Mouse (Mus musculus): Measurements from ENCODE around the gene Pik3c2g. TPM values are rescaled to one million over a fixed set of nuclear protein-coding genes. Genes with fewer than 3 reads are reported as not detected.

Gene Pik3c2g
- total and polyA plus RNA-seq, 3 experiments = 0.27 TPM; not detected in 2

DNA sequence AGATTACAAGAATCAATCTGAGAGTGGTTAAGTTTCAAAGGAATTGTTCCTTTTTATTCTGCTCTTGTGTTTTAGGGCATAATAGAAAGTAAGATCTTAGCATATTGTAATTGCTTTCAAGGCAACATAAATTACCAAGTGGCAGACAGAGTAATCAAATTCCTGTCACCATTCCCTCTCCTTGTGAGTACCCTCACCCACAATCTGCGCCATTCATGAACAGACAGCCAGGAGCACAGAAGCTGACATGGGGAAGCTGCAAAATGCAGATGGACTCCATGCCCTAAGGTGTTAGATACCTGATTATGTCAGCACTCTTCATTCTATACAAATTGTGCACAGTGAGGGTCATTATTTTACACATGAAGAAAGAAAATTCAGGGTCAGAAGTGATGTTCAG is 255.6 kb downstream of the Pik3c2g start:
- no peaks in the 10 kb centered on the region for H3K4me1 ChIP-seq (ENCODE audit: insufficient read depth, low read depth, low read length)
- H3K36me3 ChIP-seq (replicated peaks) = no peaks in the 10 kb centered on the region
- peaks cover 20% of the 10 kb centered on the region for H3K9me3 ChIP-seq (replicated peaks)
- H3K4me3 ChIP-seq (ENCODE audit: low read depth, low read length) = no peak overlapping the region
- no peaks in the 10 kb centered on the region for H3K27me3 ChIP-seq (ENCODE audit: insufficient read depth, low read length)
- DNase-seq (ENCODE audit: low spot score) (no peak), ATAC-seq (ENCODE audit: extremely low read depth, insufficient number of reproducible peaks, low FRiP score, poor library complexity, severe bottlenecking) (no peak)
- TF ChIP-seq CTCF (IDR thresholded peaks at IDR 0.05; ENCODE audit: low read depth, low read length) = no peak
- TF ChIP-seq POLR2AphosphoS5 (IDR thresholded peaks at IDR 0.05; ENCODE audit: insufficient replicate concordance, low read depth, low read length) = no peak
- no peak for TF ChIP-seq GATA1 (IDR thresholded peaks at IDR 0.05; ENCODE audit: borderline replicate concordance, low read length)
- no peak for TF ChIP-seq GATA2 (IDR thresholded peaks at IDR 0.05; ENCODE audit: borderline replicate concordance, low read depth, low read length)
- no peak for TF ChIP-seq TAL1 (conservative IDR thresholded peaks at IDR 0.05; ENCODE audit: low read depth, low read length)

DNA sequence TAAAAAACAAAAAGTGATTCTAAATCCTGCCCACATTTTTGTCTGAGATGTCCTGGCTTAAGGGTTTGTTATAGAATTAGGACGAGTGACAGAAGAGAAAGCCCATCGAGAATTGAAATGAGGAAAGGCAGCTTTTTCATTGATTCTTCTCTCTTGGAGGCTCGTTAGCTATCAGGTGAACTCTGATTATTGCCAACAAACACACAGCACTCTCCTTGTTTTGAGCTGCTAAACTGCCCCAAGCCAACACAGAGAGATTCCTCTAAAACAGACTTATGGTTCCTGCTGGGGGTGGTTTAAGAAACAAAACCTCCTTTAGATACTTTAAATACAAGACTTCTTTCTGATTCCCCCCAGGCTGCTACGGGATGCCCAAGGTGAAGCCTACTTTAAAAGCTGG is 256.5 kb downstream of the Pik3c2g start:
- H3K4me3 ChIP-seq (ENCODE audit: low read depth, low read length) = no peak overlapping the region
- ATAC-seq (ENCODE audit: extremely low read depth, insufficient number of reproducible peaks, low FRiP score, poor library complexity, severe bottlenecking) = no peak
- peaks cover 16% of the 10 kb centered on the region for H3K9me3 ChIP-seq (replicated peaks)
- H3K4me1 ChIP-seq (ENCODE audit: insufficient read depth, low read depth, low read length) = no peaks in the 10 kb centered on the region
- no peaks in the 10 kb centered on the region for H3K36me3 ChIP-seq (replicated peaks)
- no peak for DNase-seq (ENCODE audit: low spot score)
- H3K27me3 ChIP-seq (ENCODE audit: insufficient read depth, low read length) = no peaks in the 10 kb centered on the region
- TF ChIP-seq GATA1 (IDR thresholded peaks at IDR 0.05; ENCODE audit: borderline replicate concordance, low read length) (no peak), GATA2 (IDR thresholded peaks at IDR 0.05; ENCODE audit: borderline replicate concordance, low read depth, low read length) (no peak), TAL1 (conservative IDR thresholded peaks at IDR 0.05; ENCODE audit: low read depth, low read length) (no peak), POLR2AphosphoS5 (IDR thresholded peaks at IDR 0.05; ENCODE audit: insufficient replicate concordance, low read depth, low read length) (no peak), CTCF (IDR thresholded peaks at IDR 0.05; ENCODE audit: low read depth, low read length) (no peak)

DNA sequence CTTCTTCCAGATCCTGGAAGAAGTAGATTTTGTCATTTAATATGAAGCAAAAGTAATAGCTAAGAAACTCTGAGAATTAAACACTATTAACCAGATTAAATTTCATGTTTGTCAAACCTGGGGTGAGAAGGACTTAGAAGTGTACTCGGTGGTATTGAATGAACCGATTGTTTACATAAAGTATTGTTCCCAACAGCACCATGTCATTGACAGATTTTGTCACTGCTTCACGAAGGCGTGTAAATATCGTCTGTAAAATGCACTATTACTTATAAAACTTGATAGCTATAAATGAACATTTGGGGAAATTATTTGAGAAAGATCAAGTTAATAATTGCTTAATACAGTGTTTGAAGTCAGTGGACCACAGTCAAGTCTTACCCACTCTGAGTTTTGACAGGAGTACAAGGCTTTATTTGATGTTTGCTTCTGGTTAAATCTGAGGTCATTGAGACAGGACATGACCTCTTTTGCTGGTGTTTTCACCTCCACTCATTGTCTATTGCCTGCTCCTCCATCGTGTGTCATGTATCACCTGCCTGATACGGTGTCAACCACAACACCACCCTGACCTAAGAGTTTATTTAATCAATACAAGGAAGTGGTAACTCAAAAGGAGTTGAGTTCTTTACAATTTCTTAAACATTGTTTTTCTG is 260.0 kb downstream of the Pik3c2g start:
- TF ChIP-seq GATA1 (IDR thresholded peaks at IDR 0.05; ENCODE audit: borderline replicate concordance, low read length) = no peak
- peaks cover 10% of the 10 kb centered on the region for H3K9me3 ChIP-seq (replicated peaks)
- H3K27me3 ChIP-seq (ENCODE audit: insufficient read depth, low read length) = no peaks in the 10 kb centered on the region
- H3K36me3 ChIP-seq (replicated peaks) = no peaks in the 10 kb centered on the region
- ATAC-seq (ENCODE audit: extremely low read depth, insufficient number of reproducible peaks, low FRiP score, poor library complexity, severe bottlenecking) = no peak
- H3K4me1 ChIP-seq (ENCODE audit: insufficient read depth, low read depth, low read length) = no peaks in the 10 kb centered on the region
- DNase-seq (ENCODE audit: low spot score) = no peak
- H3K4me3 ChIP-seq (ENCODE audit: low read depth, low read length) = no peak overlapping the region

DNA sequence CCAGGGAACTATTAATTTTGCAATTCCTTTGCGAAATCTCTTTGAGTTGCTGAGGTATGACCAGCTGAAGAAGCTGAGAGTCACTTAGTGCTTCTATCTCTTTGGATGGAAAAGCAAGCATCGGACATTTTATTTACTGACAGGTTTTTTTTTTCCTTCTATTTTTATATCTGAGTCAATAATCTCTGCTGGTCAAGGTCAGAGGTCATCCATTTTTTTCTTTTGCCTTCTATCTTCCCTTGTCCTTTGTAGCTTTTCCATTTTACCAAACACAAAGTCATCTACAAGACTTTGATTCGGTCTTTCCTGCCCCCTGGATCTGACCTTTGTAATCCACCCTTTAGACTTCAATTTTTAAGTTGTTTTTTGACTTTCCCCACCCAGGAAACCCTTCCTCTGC is 262.9 kb downstream of the Pik3c2g start:
- no peak for ATAC-seq (ENCODE audit: extremely low read depth, insufficient number of reproducible peaks, low FRiP score, poor library complexity, severe bottlenecking)
- DNase-seq (ENCODE audit: low spot score) = no peak
- Histone ChIP-seq H3K36me3 (replicated peaks) (no peaks in the 10 kb centered on the region), H3K4me3 (ENCODE audit: low read depth, low read length) (no peak overlapping the region), H3K27me3 (ENCODE audit: insufficient read depth, low read length) (no peaks in the 10 kb centered on the region), H3K9me3 (replicated peaks) (peaks cover 19% of the 10 kb centered on the region), H3K4me1 (ENCODE audit: insufficient read depth, low read depth, low read length) (no peaks in the 10 kb centered on the region)
- no peak for TF ChIP-seq GATA1 (IDR thresholded peaks at IDR 0.05; ENCODE audit: borderline replicate concordance, low read length)
- TF ChIP-seq TAL1 (conservative IDR thresholded peaks at IDR 0.05; ENCODE audit: low read depth, low read length) = no peak
- no peak for TF ChIP-seq POLR2AphosphoS5 (IDR thresholded peaks at IDR 0.05; ENCODE audit: insufficient replicate concordance, low read depth, low read length)
- no peak for TF ChIP-seq CTCF (IDR thresholded peaks at IDR 0.05; ENCODE audit: low read depth, low read length)
- TF ChIP-seq GATA2 (IDR thresholded peaks at IDR 0.05; ENCODE audit: borderline replicate concordance, low read depth, low read length) = no peak

DNA sequence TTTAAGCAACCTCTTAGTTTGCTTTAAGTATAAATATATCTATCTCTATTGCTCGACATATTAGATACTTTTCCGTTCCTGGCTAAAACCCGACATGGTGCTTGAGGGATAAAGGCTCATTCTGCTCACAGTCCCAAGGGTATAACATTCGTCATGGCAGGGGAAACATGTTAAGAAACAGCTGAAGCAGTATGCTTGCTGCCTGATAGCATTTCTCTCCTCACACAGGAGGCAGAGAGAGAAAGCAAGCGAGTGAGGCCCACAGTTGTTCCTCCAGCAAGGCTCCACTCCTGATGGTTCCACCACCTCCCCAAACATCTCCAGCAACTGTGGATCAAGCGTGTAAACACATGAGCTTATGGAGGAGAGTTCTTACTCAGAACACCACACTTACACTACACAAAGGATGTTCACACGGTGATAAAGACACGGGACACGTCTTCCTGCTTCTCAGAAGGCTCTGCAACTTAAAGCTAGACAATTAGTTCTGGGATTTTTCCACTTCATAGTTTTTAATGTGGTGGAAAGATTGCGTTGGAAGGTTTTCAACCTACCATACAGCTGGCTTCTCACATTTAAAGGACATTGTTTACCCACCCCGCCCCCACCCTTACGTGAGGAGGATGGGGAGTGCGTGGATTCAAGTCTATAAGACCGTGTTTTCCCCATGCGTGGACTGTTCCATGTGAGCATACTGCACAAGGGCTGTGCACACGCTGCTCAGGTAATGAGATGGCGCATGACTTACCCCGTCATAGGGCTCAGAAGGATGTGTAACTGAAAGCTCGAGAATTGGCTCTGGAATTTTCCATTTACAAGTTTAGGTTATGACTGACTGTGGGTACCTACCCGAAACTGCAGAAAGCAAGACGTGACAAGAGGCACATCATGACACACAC is 264.9 kb downstream of the Pik3c2g start:
- H3K36me3 ChIP-seq (replicated peaks) = no peaks in the 10 kb centered on the region
- TF ChIP-seq CTCF (IDR thresholded peaks at IDR 0.05; ENCODE audit: low read depth, low read length) (no peak), POLR2AphosphoS5 (IDR thresholded peaks at IDR 0.05; ENCODE audit: insufficient replicate concordance, low read depth, low read length) (no peak), GATA2 (IDR thresholded peaks at IDR 0.05; ENCODE audit: borderline replicate concordance, low read depth, low read length) (no peak), GATA1 (IDR thresholded peaks at IDR 0.05; ENCODE audit: borderline replicate concordance, low read length) (no peak), TAL1 (conservative IDR thresholded peaks at IDR 0.05; ENCODE audit: low read depth, low read length) (no peak)
- no peaks in the 10 kb centered on the region for H3K4me1 ChIP-seq (ENCODE audit: insufficient read depth, low read depth, low read length)
- H3K9me3 ChIP-seq (replicated peaks) = peaks cover 25% of the 10 kb centered on the region
- ATAC-seq (ENCODE audit: extremely low read depth, insufficient number of reproducible peaks, low FRiP score, poor library complexity, severe bottlenecking) (no peak), DNase-seq (ENCODE audit: low spot score) (no peak)
- H3K4me3 ChIP-seq (ENCODE audit: low read depth, low read length) = no peak overlapping the region
- no peaks in the 10 kb centered on the region for H3K27me3 ChIP-seq (ENCODE audit: insufficient read depth, low read length)

DNA sequence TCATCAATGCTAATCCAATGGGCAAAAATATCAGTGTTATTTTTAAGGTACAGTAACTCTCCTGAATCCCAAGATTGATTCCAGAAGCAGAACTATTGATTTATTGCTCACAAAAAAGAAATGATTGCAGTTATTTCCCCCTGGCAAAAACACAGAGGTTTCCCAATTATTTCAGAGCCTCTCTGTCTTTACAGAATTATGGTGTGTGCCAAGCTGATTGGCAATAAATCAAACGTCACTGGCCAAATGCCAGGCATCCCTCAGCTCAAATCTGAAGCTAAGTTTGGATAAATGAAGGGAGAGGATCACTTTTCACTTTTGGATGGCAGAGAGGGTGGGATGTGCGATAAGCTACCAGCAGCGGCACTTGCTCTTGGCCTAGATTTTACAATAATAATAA is 265.8 kb downstream of the Pik3c2g start:
- no peak overlapping the region for H3K4me3 ChIP-seq (ENCODE audit: low read depth, low read length)
- H3K9me3 ChIP-seq (replicated peaks) = peaks cover 25% of the 10 kb centered on the region
- no peak for ATAC-seq (ENCODE audit: extremely low read depth, insufficient number of reproducible peaks, low FRiP score, poor library complexity, severe bottlenecking)

More for the DNA sequence above, 265.8 kb downstream of the Pik3c2g start:
- no peak for DNase-seq (ENCODE audit: low spot score)
- Histone ChIP-seq H3K4me1 (ENCODE audit: insufficient read depth, low read depth, low read length) (no peaks in the 10 kb centered on the region), H3K27me3 (ENCODE audit: insufficient read depth, low read length) (no peaks in the 10 kb centered on the region), H3K36me3 (replicated peaks) (no peaks in the 10 kb centered on the region)
- TF ChIP-seq GATA2 (IDR thresholded peaks at IDR 0.05; ENCODE audit: borderline replicate concordance, low read depth, low read length) (no peak), GATA1 (IDR thresholded peaks at IDR 0.05; ENCODE audit: borderline replicate concordance, low read length) (no peak), TAL1 (conservative IDR thresholded peaks at IDR 0.05; ENCODE audit: low read depth, low read length) (no peak), POLR2AphosphoS5 (IDR thresholded peaks at IDR 0.05; ENCODE audit: insufficient replicate concordance, low read depth, low read length) (no peak), CTCF (IDR thresholded peaks at IDR 0.05; ENCODE audit: low read depth, low read length) (no peak)

Data from G1E (cell line).